Mouse (Mus musculus) heart, adult 2 months (tissue): ENCODE results near the gene Rapgefl1.

Experiments
- CTCF ChIP-seq: fragments of 200-600 bp; IDR thresholded peaks from 2 replicates; pipeline ENCODE4 v1.8.1; 2022; ENCODE audit warnings: antibody characterized with exemption, mild to moderate bottlenecking, moderate library complexity
- POLR2A ChIP-seq: fragments of 200-500 bp; IDR thresholded peaks from 2 replicates; pipeline ENCODE4 v1.6.1; 2011; ENCODE audit warnings: mild to moderate bottlenecking, low read depth, low read length, control low read depth; ENCODE audit not compliant: insufficient read depth

GRCm38 (mm10) chr11:98792081-98792480 lies 44.5 kb upstream of the Rapgefl1 start:
- TF ChIP-seq CTCF (no peak), POLR2A (no peak)
